Mouse (Mus musculus) embryo, embryonic 10 days (tissue): ENCODE data around the gene Tmem232.
A peak's percentile ranks its signal among the peaks of the same experiment; 100 is the strongest.
"Not testable (repeated sequence)": the region's sequence is repeated elsewhere in the genome, so short reads cannot be mapped to it uniquely, and the experiment has no call there.

Source experiments
- DNase-seq: peaks from one replicate; pipeline ENCODE4 v3.0.0-alpha.2; 2015; ENCODE audit warnings: low spot score

Tmem232 gene

DNA sequence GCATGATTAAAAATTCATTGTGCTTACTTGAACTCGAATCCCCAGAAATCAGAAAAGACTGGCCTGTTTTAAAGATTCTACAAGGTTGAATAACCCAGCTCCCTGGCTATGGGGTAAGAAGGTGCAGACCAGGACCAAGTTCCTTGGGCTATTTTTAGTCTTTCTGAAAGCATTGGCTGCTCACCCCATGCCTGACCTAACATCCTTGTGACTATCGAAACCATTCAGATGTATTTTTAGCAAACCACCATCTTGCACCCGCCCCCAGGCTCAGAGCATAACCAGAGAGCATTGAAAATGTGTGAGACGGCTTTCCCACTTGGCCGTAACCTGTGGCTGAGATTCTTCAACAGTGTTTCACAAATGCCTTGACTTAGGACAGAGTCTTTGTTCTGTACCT, 13.1 kb downstream of the Tmem232 start:
- DNase-seq = no peak

DNA sequence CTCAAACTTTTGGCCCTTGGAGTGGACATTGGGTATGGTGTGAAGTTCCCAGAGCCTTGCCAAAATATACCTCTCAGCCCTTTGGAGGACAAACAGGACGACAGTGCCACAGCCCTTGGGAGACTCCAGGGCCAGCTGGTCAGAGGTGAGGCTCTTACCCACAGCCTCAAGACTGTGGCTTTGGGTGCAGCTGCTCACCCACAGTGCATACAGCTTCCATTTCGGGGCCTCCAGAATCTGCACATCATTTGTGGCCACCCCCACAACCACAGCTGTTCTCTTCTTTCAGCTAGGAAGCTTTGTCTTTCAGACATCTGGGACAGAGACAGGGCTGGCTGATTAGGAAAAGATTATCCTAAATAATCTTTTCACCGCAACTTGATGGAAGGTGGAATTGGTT, 27.1 kb downstream of the Tmem232 start:
- DNase-seq = no peak

- no peak for DNase-seq
Observed at GRCm38 (mm10) chr17:65484654-65485053, 55.9 kb downstream of the Tmem232 start.

DNA sequence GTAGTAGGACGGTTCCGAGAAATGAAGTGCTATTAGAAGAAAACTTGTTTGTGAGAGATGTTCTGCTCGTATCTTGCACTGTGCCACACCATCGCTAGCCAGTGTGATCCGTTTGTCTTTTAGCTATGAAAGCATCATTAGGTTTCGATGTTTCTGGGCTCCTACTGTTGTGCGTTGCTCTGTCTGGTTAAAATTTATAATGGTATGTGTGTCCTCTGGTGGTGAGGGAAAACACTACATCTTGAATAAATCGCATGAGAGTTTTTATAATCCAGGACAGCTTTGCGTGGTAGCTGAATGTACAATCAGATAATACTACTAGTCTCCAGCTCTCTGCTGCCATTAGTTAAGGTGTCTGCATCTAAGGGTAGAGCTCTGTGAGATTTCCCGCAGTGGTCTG, 63.8 kb downstream of the Tmem232 start:
- DNase-seq = no peak

- DNase-seq = no peak
Observed at GRCm38 (mm10) chr17:65450818-65451217, 89.8 kb downstream of the Tmem232 start.

DNA sequence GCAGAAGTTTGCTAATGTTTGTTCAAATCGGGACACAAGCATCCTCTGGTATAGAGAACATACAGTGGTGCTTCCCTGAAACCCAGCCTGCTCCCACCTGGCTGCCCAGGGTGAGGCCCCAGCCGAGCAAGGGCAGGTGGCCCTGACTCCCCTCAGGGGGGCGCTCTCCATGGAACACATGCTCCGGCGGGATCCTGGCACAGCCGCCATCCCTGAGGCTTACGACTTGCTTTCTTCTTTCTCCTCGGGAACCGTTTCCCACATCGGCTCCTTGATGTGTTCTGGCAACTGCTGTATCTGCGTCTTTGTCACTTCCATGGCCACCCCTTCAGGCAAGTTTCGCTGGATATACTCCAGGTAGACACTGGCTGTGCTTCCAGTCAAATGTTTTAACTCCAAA, 102.7 kb downstream of the Tmem232 start:
- not testable (repeated sequence) for DNase-seq

- DNase-seq = no peak
Observed at GRCm38 (mm10) chr17:65419124-65419523, 121.5 kb downstream of the Tmem232 start.

DNA sequence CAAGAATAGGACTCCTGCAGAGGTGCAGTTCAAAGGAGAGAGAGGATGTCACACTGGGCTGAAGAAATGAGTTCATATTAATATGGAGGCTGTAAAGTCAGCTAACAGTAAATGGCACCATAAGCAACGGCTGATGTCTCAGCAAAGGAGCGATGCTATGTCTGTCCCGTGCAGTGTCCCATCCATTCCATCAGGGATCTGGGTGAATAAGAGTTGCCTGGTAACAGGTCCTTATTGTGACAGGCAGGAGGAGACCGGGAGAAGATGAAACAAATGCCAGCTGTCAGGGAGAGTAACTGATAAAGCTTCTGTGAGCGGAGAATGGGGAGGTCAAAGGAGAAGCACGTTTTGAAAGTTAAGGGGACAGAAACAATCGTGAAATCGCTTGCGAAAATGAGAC, 135.3 kb downstream of the Tmem232 start:
- DNase-seq = peak; percentile 35

DNA sequence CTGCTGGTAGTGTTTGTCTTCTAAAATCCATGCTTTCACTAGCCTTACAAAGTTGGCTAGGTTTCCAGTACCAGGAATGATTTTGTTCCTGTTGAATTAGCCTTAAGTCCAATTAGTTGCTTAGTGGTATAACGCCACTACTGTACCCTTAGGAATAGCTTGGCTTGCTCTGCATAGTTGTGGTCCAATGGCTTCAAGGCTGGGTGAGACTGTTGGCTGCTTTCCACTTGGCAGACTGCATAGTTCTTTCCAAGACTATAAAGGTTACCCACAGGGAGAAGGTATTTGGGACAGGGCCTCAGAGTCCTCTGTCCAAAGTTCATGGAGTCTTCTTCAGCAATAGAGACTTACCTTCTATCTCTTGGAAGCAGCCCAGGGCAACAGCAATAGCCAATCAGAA, 139.7 kb downstream of the Tmem232 start:
- DNase-seq = no peak

DNA sequence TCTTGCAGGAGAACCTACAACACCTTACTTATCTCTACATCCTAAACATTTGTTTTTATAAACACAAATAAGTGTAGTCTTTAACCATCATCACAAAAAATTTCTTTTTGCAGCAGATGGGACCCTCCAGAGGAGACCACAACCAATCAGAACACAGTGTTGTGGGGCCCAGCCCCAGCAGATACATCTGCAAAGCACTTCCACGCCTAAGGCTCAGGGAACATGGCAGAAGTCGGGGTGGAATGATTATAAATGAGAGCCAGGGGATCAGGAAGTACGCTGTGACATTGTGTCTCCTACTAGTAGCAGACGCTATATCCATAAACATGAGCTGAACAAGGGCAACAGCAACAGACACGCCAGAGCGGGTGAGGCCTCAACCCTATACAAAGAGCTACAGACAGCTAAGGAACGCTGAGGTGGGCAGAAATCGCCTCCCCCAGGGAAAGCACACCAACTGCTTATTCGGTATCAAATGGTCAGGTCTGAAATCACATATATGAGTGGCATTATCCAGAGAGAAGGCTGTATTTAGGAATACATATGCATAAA, 156.1 kb downstream of the Tmem232 start:
- no peak for DNase-seq

DNA sequence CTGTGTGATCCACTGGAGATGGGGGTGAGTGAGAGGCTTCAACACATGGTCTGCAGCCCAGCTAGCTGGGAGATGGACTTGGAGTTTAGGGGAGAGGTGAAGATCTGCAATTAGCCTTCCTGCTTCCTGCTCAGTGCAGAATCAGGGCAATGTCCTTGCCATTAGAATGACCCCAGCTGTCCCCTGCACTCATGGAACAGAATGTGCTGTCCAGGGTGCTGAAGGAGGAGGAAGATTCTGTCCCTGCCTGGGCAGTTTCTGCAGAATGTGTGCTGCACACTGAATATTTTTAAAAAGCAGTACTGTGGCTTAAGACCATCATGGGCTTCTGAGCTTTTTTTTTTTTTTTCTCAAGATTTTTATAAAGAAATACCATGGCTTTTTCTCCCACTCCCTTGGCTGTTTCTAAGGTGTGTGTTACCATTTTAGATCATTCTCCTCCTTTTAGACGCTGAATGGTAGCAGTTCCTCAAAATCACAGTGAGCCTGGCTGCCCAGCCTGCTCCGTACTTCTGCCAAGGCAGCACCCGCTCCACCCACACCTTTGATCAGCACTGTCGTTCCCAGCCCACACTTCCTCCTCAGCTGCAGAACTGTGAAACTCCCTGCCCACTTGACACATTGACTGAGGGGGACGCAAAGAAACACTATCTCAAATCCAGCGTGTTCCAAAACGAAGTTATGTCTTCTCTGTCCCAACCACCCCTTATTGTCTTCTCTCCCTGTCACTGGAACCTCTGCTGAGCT, 170.4 kb downstream of the Tmem232 start:
- peak; percentile 89 for DNase-seq

GRCm38 (mm10) chr17:65365535-65366254, 174.9 kb downstream of the Tmem232 start:
- DNase-seq = no peak

DNA sequence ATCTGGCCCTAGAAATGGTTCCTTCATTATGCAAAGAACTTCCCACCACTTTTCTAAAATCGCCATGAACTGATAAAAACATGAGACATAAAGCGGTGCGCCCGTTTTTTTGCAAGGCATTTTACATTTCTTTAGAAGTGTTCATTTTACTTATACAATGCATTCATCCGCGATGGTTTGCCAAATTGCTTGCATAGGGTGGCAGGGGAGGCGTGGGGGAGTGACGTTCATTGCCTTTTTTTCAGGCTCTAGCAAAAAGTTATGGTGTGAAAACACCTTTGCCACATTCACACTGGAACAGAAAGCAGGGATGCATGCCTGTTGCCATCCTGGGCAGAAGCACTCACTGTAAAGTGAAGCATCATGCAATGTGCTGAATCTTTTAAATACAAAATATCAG, 188.7 kb downstream of the Tmem232 start:
- DNase-seq = no peak

DNA sequence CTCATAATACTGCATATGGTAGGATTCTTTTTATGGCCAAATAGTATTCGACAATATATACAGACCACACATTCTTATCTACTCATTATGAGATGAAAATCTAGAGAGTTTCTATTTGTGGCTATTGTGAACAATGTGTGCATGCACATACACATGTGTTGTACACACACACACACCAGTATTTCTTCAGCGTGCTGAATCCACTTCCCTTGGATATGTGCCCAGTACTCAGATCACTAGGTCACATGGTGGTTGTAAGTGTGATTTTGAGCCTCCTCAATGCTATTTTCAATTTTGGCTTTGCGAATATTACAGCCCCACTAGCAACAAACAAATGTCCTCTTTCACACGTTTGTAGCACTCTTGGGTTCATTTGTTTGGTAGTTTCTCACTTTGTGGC, 200.6 kb downstream of the Tmem232 start:
- no peak for DNase-seq

- DNase-seq = no peak
Observed at GRCm38 (mm10) chr17:65330759-65331158, 209.8 kb downstream of the Tmem232 start.

GRCm38 (mm10) chr17:65325249-65325648, 215.3 kb downstream of the Tmem232 start:
- peak; percentile 73 for DNase-seq

DNA sequence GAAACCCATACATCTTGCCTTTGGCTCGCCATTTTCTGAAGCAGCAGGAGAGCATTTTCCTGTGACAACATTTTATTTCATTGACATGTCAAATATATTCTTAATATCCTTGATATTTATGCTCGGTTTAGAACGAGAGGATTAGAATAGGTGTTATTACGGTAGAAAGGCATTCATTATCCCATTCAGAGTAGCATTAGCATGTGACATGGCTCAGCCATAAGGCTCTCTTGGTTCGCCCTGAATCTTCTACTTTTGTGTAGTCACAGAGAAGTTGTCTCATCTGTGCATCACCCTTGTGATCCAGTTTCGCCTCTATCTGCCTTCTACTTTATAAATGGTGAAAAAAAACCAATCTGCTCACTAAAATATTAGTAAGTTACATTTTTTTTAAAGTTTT, 220.0 kb downstream of the Tmem232 start:
- DNase-seq = no peak

GRCm38 (mm10) chr17:65299946-65300345, 240.6 kb downstream of the Tmem232 start:
- DNase-seq = no peak

GRCm38 (mm10) chr17:65297831-65298230, 242.8 kb downstream of the Tmem232 start:
- no peak for DNase-seq

DNA sequence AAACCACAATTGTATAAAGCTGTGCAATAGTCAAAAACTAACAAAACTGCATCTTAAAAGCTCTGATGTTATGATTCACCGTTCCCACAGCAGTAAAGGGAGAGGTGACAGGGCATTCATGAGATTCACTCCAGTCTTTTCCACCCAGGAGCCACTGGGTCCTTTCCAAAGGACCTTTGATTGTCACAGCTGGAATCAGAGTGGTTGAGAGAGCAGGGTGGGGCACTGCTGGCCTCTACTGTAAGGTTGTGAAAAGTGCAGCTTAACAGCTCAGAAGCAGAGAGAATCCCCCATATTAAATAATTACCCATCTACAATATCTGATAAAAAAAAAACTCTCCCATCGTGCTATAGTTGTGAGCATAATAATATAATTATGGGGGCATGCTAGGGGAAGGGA, 288.4 kb downstream of the Tmem232 start:
- DNase-seq = no peak

GRCm38 (mm10) chr17:65250261-65250660, 290.3 kb downstream of the Tmem232 start:
- DNase-seq = no peak

- no peak for DNase-seq
Observed at GRCm38 (mm10) chr17:65243716-65244115, 296.9 kb downstream of the Tmem232 start.

DNA sequence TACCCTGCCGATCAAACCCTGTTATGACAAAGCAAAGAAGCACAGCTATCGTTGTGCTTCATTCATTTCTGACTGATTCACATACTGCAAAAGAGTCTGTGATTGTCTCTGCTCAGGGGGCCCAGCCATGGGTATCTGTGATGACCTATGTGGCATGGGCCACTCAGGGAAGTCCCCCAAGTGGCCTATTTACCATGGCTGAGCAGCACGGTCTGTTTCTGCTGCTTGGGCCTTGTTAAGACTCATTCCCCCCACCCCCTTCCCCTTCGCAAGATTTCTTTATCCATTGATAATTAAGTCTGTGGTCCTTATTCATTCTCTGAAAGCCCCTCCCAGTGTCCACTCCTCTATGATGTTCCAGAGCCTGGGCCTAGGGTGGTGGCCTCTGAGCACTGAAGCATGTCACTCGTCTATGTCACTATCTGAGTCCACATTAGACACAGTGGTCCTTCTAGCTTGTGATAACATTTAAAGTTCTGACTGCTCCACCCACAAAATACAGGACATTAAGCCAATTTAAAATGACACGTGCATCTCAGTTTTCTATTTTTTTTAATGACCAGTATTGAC, 315.1 kb downstream of the Tmem232 start:
- DNase-seq = no peak
